8 mouse cellular contexts compared by ENCODE assay signal in genomic region chr13:59402026-59402775, GRCm38 (mm10).
DNase-seq lines count a peak whose midpoint lies in the region; ATAC-seq lines count a peak whose summit lies in the region.

No protein-coding gene starts in this region.

- peak overlapping the region; percentile 85 for H3K27ac ChIP-seq in forebrain, embryonic 13.5 days
- H3K27ac ChIP-seq in midbrain, embryonic 14.5 days (replicated peaks; ENCODE audit: low read depth, low read length): peak overlapping the region; percentile 76

- H3K27me3 ChIP-seq in forebrain, embryonic 13.5 days: no peaks in the 10 kb centered on the region
- H3K27me3 ChIP-seq in midbrain, embryonic 14.5 days (ENCODE audit: control insufficient read depth, insufficient read depth, low read length): no peaks in the 10 kb centered on the region

- H3K9ac ChIP-seq in forebrain, embryonic 13.5 days: no peak overlapping the region
- no peak overlapping the region for H3K9ac ChIP-seq in midbrain, embryonic 14.5 days (replicated peaks; ENCODE audit: low read length)

- no peak overlapping the region for H3K4me3 ChIP-seq in forebrain, embryonic 13.5 days
- no peak overlapping the region for H3K4me3 ChIP-seq in midbrain, embryonic 14.5 days (replicated peaks; ENCODE audit: low read depth, low read length)

- H3K4me2 ChIP-seq in forebrain, embryonic 13.5 days: peak overlapping the region; percentile 24; the same call in 1 of the 2 replicates
- H3K4me2 ChIP-seq in midbrain, embryonic 14.5 days (ENCODE audit: low read length): no peak overlapping the region

- peaks cover 22% of the 10 kb centered on the region for H3K4me1 ChIP-seq in forebrain, embryonic 13.5 days
- peaks cover 11% of the 10 kb centered on the region for H3K4me1 ChIP-seq in midbrain, embryonic 14.5 days (ENCODE audit: control insufficient read depth, insufficient read depth, low read length)

- H3K9me3 ChIP-seq in forebrain, embryonic 13.5 days (replicated peaks): no peaks in the 10 kb centered on the region
- H3K9me3 ChIP-seq in midbrain, embryonic 14.5 days (ENCODE audit: control insufficient read depth, low read length): no peaks in the 10 kb centered on the region

- WGBS in forebrain, embryonic 13.5 days: 26% methylated on average over 14 of the region's 14 CpGs
- 39% methylated on average over 14 of the region's 14 CpGs for WGBS in midbrain, embryonic 14.5 days

- peak; percentile 87 for ATAC-seq in forebrain, embryonic 13.5 days
- no peak for ATAC-seq in midbrain, embryonic 14.5 days (ENCODE audit: low FRiP score, low TSS enrichment)

- H3K36me3 ChIP-seq in forebrain, embryonic 13.5 days (ENCODE audit: poor library complexity, severe bottlenecking): no peaks in the 10 kb centered on the region
- H3K36me3 ChIP-seq in midbrain, embryonic 14.5 days (ENCODE audit: control insufficient read depth, insufficient read depth, low read length): no peaks in the 10 kb centered on the region

- peak; percentile 95 for DNase-seq in brain, adult 2 months (ENCODE audit: low read depth, low spot score)
- DNase-seq in layer of hippocampus, adult 18-20 months (ENCODE audit: low spot score in 2 of 2): peak; percentile 69 to 86
- DNase-seq in midbrain, embryonic 14.5 days: peak; percentile 85
- no peak for DNase-seq in adrenal gland, postnatal 25 days
- no peak for DNase-seq in cerebellum, adult 9-11 months
- DNase-seq in gastrocnemius, postnatal 4 days (ENCODE audit: low spot score in 2 of 2): no peak
- DNase-seq in kidney, adult 8-10 months: no peak

Comparison
In these comparisons a context has a peak if more than half of its experiments do, and no peak if none do; other contexts are left out.
1. DNase-seq: peak in brain, adult 2 months (single experiment), layer of hippocampus, adult 18-20 months (2 of 2) and midbrain, embryonic 14.5 days (single experiment); none in adrenal gland, postnatal 25 days (single experiment), cerebellum, adult 9-11 months (single experiment), gastrocnemius, postnatal 4 days (0 of 2) and kidney, adult 8-10 months (0 of 2).